Mouse (Mus musculus): ENCODE data around the gene Creb3l2. TPM values are rescaled to one million over a fixed set of nuclear protein-coding genes. Genes with fewer than 3 reads are reported as not detected.

The Creb3l2 gene
- total RNA-seq, 2 experiments from 2014 or later = 5.7 to 6.3 TPM

GRCm38 (mm10) chr6:37442781-37443180, 835 bp upstream of the Creb3l2 start:
- intact Hi-C loops (cut with DNase I) = no loop called here
- no peak for DNase-seq

- peak; percentile 32 for DNase-seq
- intact Hi-C loops (cut with DNase I) = no loop called here
Observed at GRCm38 (mm10) chr6:37441251-37442011, 515 bp downstream of the Creb3l2 start.

DNA sequence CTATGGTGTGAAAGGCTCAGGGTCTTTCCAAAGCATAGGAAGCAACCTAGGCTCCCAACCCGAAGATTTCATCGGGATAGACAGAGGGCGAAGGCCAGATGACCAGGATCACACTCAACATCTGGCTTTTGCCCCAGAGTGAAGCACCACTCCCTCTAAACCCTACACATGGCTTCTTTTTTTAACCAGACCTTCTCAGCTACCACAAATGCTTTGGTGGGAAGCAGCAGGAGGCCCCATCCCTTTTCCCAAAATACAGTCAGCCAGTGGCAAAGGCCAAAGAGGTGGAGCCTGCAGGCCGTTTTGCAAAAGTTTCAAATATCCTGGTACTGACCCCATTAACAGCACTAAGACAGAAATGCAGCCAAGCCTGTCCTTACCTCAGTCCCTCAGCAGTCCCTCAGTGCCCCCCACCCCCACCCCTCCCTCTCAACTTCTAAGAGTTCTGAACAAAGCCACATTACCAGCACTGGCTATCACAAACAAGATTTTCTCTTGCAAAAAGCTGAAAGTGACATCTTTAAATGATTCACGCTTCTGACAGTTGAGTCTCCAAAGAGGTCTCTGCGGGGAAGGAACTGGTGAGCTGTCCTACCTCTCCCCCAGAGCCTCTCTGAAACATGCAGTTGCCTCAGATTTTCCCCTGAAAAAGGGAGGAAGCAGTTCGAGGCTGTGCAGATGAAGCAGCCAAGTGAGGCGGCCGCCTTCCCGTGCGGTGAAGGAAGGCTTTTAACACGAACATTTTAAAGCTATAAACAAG, 1.3 kb downstream of the Creb3l2 start:
- DNase-seq = no peak
- intact Hi-C loops (cut with DNase I) = no loop called here

GRCm38 (mm10) chr6:37439676-37440490, 2.1 kb downstream of the Creb3l2 start:
- intact Hi-C loops (cut with DNase I) = no loop called here
- DNase-seq = no peak

DNA sequence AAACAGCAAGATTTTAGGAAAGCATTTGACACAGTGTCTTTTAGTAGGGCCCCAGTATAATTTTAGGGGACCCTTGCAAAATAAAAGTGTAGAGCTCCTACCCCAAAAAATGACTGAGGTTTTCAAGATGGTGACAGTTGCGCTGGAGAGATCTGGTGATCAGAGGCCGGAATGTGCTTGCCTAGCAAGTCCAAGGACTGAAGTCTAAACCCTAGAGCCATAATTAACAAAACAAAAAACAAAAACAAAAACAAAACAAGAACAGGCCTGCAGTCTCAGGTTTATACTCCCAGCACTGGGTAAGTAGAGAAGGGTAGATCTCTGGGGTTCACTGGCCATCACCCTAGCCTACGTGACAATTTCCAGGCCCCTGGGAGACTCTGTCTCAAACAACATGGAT, 3.4 kb downstream of the Creb3l2 start:
- intact Hi-C loops (cut with DNase I) = no loop called here
- no peak for DNase-seq

DNA sequence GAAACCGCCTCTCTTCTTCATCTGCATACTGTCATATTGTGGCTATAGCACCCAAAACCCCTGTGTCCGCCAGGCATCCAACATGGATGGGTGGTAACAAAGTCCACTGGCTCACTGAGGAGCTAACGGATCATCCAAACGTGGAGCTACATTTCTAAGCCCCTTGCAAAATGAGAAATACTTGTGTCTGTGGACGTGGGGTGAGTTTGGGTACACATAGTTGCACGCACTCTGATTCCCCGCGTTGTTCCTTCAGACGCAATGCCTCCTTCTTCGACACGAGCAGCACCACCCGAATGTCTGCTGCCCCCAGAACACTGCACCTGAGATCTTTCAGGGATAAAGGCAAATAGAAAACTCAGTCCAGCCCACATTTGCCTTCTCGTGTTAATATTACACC, 4.9 kb downstream of the Creb3l2 start:
- DNase-seq = no peak
- intact Hi-C loops (cut with DNase I) = no loop called here

DNA sequence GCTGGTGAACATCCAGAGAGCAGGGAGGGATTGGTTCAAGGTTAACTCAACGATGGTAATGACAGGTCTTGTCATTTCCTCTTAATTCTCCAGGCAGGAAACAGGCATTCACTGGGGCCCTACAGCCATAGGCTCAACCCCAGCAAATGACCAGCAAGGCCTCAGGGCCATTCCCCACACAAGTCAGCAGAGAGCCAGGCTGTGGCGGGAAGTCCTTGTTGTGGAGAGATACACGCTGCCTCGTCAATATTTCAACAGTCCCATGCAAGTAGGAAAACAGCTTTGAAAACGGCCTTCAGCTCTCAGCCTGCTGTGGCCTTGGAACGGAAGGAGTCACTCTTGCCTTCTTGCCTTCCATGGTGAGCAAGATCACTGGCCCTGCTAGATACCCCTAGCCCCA, 6.6 kb downstream of the Creb3l2 start:
- intact Hi-C loops (cut with DNase I) = no loop called here

DNA sequence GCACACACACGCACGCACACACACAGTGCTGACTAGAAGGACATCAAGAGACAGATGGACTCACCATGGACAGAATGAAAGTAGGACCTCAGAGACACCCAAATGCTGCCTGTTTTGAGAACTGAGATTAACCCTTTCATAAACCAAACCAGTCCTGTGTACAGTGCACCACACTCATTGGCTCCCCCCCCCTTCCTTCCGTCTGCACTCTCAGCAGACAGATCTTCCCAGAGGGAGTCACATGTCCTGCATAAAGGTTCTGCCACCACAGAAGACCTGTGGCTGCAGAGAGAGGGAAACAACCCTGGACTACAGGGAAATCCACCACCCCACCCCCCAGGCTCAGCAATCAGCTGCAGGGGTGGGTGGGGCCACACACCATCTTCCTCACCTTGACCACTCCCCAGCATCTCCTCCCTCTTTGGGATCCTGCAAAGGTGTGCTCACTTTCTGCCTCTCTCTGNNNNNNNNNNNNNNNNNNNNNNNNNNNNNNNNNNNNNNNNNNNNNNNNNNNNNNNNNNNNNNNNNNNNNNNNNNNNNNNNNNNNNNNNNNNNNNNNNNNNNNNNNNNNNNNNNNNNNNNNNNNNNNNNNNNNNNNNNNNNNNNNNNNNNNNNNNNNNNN, 12.0 kb downstream of the Creb3l2 start:
- no peak for DNase-seq
- intact Hi-C loops (cut with DNase I) = no loop called here

More for the DNA sequence above, 6.6 kb downstream of the Creb3l2 start:
- no peak for DNase-seq

DNA sequence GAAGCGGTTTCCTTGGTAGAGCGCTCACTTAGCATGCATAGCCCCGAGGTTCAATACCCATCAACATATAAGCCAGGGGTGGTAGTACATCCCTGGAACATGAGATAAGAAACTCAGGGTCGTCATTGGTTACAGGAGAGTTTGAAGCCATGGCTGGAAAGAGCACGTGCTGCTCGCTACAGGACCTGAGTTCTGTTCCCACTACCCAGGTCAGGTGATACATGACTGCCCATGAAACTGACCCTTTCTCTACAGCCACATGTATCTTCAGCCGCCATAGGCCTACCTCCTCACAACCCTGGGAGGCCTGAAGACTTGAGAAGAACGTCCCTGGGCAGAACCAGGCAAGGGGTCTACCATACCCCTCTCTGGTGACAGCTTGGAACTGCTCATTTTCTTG, 13.0 kb downstream of the Creb3l2 start:
- no peak for DNase-seq
- intact Hi-C loops (cut with DNase I) = no loop called here

DNA sequence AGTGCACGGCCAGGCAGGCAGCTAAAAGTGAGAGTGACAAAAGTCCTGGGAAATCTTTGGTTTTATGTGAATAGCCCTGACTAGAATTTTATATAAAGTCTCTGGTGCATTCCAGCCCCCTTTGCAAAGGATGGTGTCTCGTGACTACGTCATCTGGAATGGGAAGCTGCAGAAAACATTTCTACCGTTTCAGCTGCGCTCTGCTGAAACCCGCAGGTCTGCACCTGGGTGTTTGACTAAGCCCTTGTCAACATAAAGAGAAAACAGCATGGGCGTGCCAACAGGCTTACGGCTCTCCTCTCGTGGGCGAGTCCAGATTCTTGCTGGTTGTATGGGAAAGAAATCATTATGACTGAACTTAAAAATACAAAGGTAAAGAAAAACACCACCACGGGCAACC, 13.9 kb downstream of the Creb3l2 start:
- intact Hi-C loops (cut with DNase I) = no loop called here
- no peak for DNase-seq

- DNase-seq = no peak
- intact Hi-C loops (cut with DNase I) = no loop called here
Observed at GRCm38 (mm10) chr6:37426615-37427014, 15.3 kb downstream of the Creb3l2 start.

- DNase-seq = no peak
- intact Hi-C loops (cut with DNase I) = no loop called here
Observed at GRCm38 (mm10) chr6:37425833-37426232, 16.1 kb downstream of the Creb3l2 start.

DNA sequence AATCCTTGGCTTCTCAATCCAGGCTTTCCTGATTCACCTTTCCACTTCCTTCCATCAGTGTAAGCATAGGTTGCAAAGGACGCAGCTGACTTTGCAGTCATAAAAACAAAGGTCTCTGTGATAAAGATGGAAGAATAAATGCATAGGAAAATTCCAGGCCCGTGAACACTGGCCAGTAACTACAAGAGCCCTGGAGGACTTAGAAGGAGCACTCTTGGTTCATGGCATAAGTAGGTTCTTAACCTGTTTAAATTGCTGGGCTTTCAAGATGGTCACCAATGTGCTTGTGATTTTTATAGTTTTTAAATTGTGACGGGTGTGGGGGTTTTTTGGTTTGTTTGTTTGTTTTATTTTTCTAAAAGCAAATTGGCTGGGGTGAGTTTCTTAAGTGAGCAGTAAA, 16.9 kb downstream of the Creb3l2 start:
- intact Hi-C loops (cut with DNase I) = no loop called here

GRCm38 (mm10) chr6:37424374-37424773, 17.6 kb downstream of the Creb3l2 start:
- intact Hi-C loops (cut with DNase I) = no loop called here

More for the DNA sequence above, 16.9 kb downstream of the Creb3l2 start:
- DNase-seq = no peak

GRCm38 (mm10) chr6:37423386-37423785, 18.6 kb downstream of the Creb3l2 start:
- intact Hi-C loops (cut with DNase I) = no loop called here
- DNase-seq = no peak

More at GRCm38 (mm10) chr6:37424374-37424773, 17.6 kb downstream of the Creb3l2 start:
- DNase-seq = no peak

DNA sequence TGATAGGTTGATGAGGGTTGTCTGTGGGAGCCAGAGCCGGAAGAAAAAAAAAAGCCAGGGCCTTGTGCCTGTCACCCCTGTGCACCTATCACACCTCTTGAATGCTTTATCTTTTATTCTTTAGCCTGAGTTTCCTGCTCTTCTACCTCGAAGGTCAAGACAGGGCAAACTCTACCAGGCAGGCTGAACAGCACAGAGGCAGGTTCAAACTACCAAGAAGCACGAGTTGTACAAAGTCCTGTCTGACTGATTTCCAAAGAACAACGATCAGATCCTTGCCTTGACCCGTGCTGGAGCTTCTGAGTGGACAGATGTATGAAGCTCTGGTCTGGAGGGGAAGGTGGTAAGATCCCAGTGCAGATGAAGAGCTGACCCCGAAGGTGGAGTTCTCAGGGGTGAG, 20.8 kb downstream of the Creb3l2 start:
- intact Hi-C loops (cut with DNase I) = no loop called here
- DNase-seq = no peak

- DNase-seq = no peak
Observed at GRCm38 (mm10) chr6:37419445-37419941, 22.5 kb downstream of the Creb3l2 start.

GRCm38 (mm10) chr6:37418931-37419330, 23.0 kb downstream of the Creb3l2 start:
- DNase-seq = no peak
- intact Hi-C loops (cut with DNase I) = no loop called here

More at GRCm38 (mm10) chr6:37419445-37419941, 22.5 kb downstream of the Creb3l2 start:
- intact Hi-C loops (cut with DNase I) = no loop called here

GRCm38 (mm10) chr6:37416743-37417142, 25.2 kb downstream of the Creb3l2 start:
- DNase-seq = no peak
- intact Hi-C loops (cut with DNase I) = no loop called here

DNA sequence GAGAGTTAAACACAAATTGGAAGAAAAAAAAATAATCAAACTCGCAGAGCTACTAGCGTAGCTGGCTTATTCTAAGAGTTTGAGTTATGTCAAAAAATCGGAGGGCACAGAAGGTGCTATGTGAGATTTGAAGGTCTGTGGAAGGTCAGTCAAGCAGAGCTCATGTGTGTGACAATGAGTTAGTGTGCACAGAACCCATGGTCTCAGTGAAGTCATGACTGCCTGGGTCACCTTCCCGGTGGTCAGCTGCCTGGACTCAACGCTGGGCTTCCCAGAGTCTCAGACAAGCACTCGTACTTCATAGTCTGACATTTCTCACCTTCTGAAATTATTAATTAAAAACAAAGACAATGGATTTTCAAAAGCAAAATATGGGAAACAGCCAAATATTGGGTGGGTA, 26.4 kb downstream of the Creb3l2 start:
- DNase-seq = no peak
- intact Hi-C loops (cut with DNase I) = no loop called here

- intact Hi-C loops (cut with DNase I) = no loop called here
- no peak for DNase-seq
Observed at GRCm38 (mm10) chr6:37415034-37415433, 26.9 kb downstream of the Creb3l2 start.
